Mouse (Mus musculus): Measurements from ENCODE around the gene Olfr294. TPM values are rescaled to one million over a fixed set of nuclear protein-coding genes. Genes with fewer than 3 reads are reported as not detected.

The Olfr294 gene
- polyA plus RNA-seq (2016; fragmentation: Nextera tagmentation; extraction: Ambion mirVana): not detected in 2 replicates

- Histone ChIP-seq H3K9me3 (no peaks in the 10 kb centered on the region), H3K27ac (no peak within 1 kb of the TSS), H3K36me3 (no peaks in the 10 kb centered on the region), H3K4me3 (no peak within 1 kb of the TSS), H3K27me3 (ENCODE audit: insufficient read depth, poor library complexity, severe bottlenecking) (no peaks in the 10 kb centered on the region), H3K4me1 (no peaks in the 10 kb centered on the region)
- DNase-seq (ENCODE audit: low spot score): no peak
- WGBS: 63% methylated on average over 2 of the region's 2 CpGs
These were observed at the start of gene Olfr294 for GRCm38 (mm10) chr7:86616543-86616942. TSS of gene Olfr294 (minus strand) at chr7:86616643.

GRCm38 (mm10) chr7:86648761-86649160 is 32.3 kb upstream of the Olfr294 start, which contains the start of gene Olfr293:
TSS of gene Olfr293 (plus strand) at chr7:86649061.
- WGBS: 91% methylated on average over 4 of the region's 4 CpGs
- Histone ChIP-seq H3K27ac (no peak within 1 kb of the TSS), H3K9me3 (no peaks in the 10 kb centered on the region), H3K4me1 (no peaks in the 10 kb centered on the region), H3K27me3 (ENCODE audit: insufficient read depth, poor library complexity, severe bottlenecking) (no peaks in the 10 kb centered on the region), H3K36me3 (no peaks in the 10 kb centered on the region), H3K4me3 (no peak within 1 kb of the TSS)
- DNase-seq (ENCODE audit: low spot score): no peak

- no peak within 1 kb of the TSS for H3K4me3 ChIP-seq
- no peak for DNase-seq (ENCODE audit: low spot score)
- H3K27me3 ChIP-seq (ENCODE audit: insufficient read depth, poor library complexity, severe bottlenecking): no peaks in the 10 kb centered on the region
- no peaks in the 10 kb centered on the region for H3K4me1 ChIP-seq
- no peaks in the 10 kb centered on the region for H3K36me3 ChIP-seq
- H3K27ac ChIP-seq: no peak within 1 kb of the TSS
- WGBS: 73% methylated on average over 2 of the region's 2 CpGs
- no peaks in the 10 kb centered on the region for H3K9me3 ChIP-seq
These were observed 32.9 kb downstream of the Olfr294 start, which contains the start of gene Olfr295 for GRCm38 (mm10) chr7:86583562-86583961. TSS of gene Olfr295 (plus strand) at chr7:86583862.

Other genes with a start within 250 kb of the Olfr294 start
- gene Olfr305, start 249.7 kb downstream of the Olfr294 start, polyA plus RNA-seq (2016; fragmentation: Nextera tagmentation; extraction: Ambion mirVana): not detected in 2 replicates
- not detected in 2 replicates for gene Olfr304, start 230.0 kb downstream of the Olfr294 start, polyA plus RNA-seq (2016; fragmentation: Nextera tagmentation; extraction: Ambion mirVana)
- gene Olfr303, start 218.9 kb downstream of the Olfr294 start, polyA plus RNA-seq (2016; fragmentation: Nextera tagmentation; extraction: Ambion mirVana): not detected in 2 replicates
- gene Olfr301, start 212.8 kb downstream of the Olfr294 start, polyA plus RNA-seq (2016; fragmentation: Nextera tagmentation; extraction: Ambion mirVana): not detected in 2 replicates
- not detected in 2 replicates for gene Olfr299, start 156.7 kb downstream of the Olfr294 start, polyA plus RNA-seq (2016; fragmentation: Nextera tagmentation; extraction: Ambion mirVana)
- gene Olfr298, start 124.2 kb downstream of the Olfr294 start, polyA plus RNA-seq (2016; fragmentation: Nextera tagmentation; extraction: Ambion mirVana): not detected in 2 replicates
- not detected in 2 replicates for gene Olfr297, start 96.7 kb downstream of the Olfr294 start, polyA plus RNA-seq (2016; fragmentation: Nextera tagmentation; extraction: Ambion mirVana)
- not detected in 2 replicates for gene Olfr295, start 32.8 kb downstream of the Olfr294 start, polyA plus RNA-seq (2016; fragmentation: Nextera tagmentation; extraction: Ambion mirVana)
- gene Olfr293, start 32.4 kb upstream of the Olfr294 start, polyA plus RNA-seq (2016; fragmentation: Nextera tagmentation; extraction: Ambion mirVana): not detected in 2 replicates
- not detected in 2 replicates for gene Olfr292, start 71.7 kb upstream of the Olfr294 start, polyA plus RNA-seq (2016; fragmentation: Nextera tagmentation; extraction: Ambion mirVana)
- gene Folh1, start 159.3 kb upstream of the Olfr294 start, polyA plus RNA-seq (2016; fragmentation: Nextera tagmentation; extraction: Ambion mirVana): not detected in 2 replicates
- gene Vmn2r77, start 178.4 kb upstream of the Olfr294 start, polyA plus RNA-seq (2016; fragmentation: Nextera tagmentation; extraction: Ambion mirVana): not detected in 2 replicates

All from heart, embryonic 10.5 days (tissue).